Mouse (Mus musculus) liver, postnatal 0 days (tissue): Measurements from ENCODE around the gene Zbtb20.

Experiments used
- CTCF ChIP-seq: sonication (generic); IDR thresholded peaks from 2 replicates; pipeline ENCODE4 v1.5.1; 2016; ENCODE audit warnings: antibody characterized with exemption, low read depth
- EP300 ChIP-seq: IDR thresholded peaks from 2 replicates; pipeline ENCODE4 v1.6.1; 2016; ENCODE audit warnings: antibody characterized with exemption, low read depth, mild to moderate bottlenecking

GRCm38 (mm10) chr16:43691741-43692140 lies 816.1 kb downstream of the Zbtb20 start:
- TF ChIP-seq CTCF, result no peak
- TF ChIP-seq EP300, result no peak
